Mouse (Mus musculus) hindbrain, embryonic 14.5 days (tissue): ENCODE results near the gene Tmem131l. TPM values are rescaled to one million over a fixed set of nuclear protein-coding genes. Genes with fewer than 3 reads are reported as not detected.

Experiments
- ATAC-seq: fragments of 200-750 bp; cut with Nextera tagmentation; 2 replicates; pipeline ENCODE4 v1.8.0; 2017; ENCODE audit warnings: moderate number of reproducible peaks, mild to moderate bottlenecking, moderate TSS enrichment, moderate library complexity; ENCODE audit not compliant: low FRiP score
- DNase-seq: peaks from one replicate; pipeline ENCODE4 v3.0.0-alpha.2; 2015; ENCODE audit warnings: low spot score
- H3K27ac ChIP-seq: fragments of 300-500 bp; sonication (generic); 2 replicates; pipeline ENCODE4 v1.5.1; 2014; ENCODE audit warnings: mild to moderate bottlenecking, moderate library complexity
- H3K27me3 ChIP-seq: fragments of 300-500 bp; sonication (generic); 2 replicates; pipeline ENCODE4 v1.6.1; 2014; ENCODE audit warnings: mild to moderate bottlenecking, low read length, mixed read lengths; ENCODE audit not compliant: control insufficient read depth, insufficient read depth
- H3K36me3 ChIP-seq: fragments of 300-500 bp; sonication (generic); replicated peaks from 2 replicates; pipeline ENCODE4 v1.6.1; 2014; ENCODE audit not compliant: control insufficient read depth, insufficient read depth
- H3K4me1 ChIP-seq: fragments of 300-500 bp; sonication (generic); replicated peaks from 2 replicates; pipeline ENCODE4 v1.6.1; 2014; ENCODE audit warnings: antibody characterized with exemption, low read length, mixed read lengths; ENCODE audit not compliant: control insufficient read depth, insufficient read depth
- H3K4me2 ChIP-seq: fragments of 300-500 bp; sonication (generic); replicated peaks from 2 replicates; pipeline ENCODE4 v1.6.1; 2014; ENCODE audit warnings: mild to moderate bottlenecking, moderate library complexity
- H3K4me3 ChIP-seq: fragments of 300-500 bp; sonication (generic); replicated peaks from 2 replicates; pipeline ENCODE4 v1.5.1; 2014; ENCODE audit warnings: mild to moderate bottlenecking, low read length
- H3K9ac ChIP-seq: fragments of 300-500 bp; sonication (generic); 2 replicates; pipeline ENCODE4 v1.6.1; 2014
- H3K9me3 ChIP-seq: fragments of 300-500 bp; sonication (generic); 2 replicates; pipeline ENCODE4 v1.6.1; 2016; ENCODE audit warnings: low read length; ENCODE audit not compliant: control insufficient read depth
- WGBS: fragments of 180-500 bp; shearing (Covaris S2); extraction: QIAGEN DNeasy Blood & Tissue Kit; methylation state at CpG from one replicate; pipeline ENCODE4 v1.1.7; 2014; 5-methylcytosine and 5-hydroxymethylcytosine counted together
- polyA plus RNA-seq: library from polyadenylated mRNA; unstranded; fragments of >200 nt; fragmentation: Nextera tagmentation; extraction: Ambion mirVana; gene quantifications from 2 replicates; pipeline ENCODE4 v1.2.1, GENCODE M21; 2014

Tmem131l gene
- polyA plus RNA-seq, 1 experiment from 2014 or later: 57.5 TPM

DNA sequence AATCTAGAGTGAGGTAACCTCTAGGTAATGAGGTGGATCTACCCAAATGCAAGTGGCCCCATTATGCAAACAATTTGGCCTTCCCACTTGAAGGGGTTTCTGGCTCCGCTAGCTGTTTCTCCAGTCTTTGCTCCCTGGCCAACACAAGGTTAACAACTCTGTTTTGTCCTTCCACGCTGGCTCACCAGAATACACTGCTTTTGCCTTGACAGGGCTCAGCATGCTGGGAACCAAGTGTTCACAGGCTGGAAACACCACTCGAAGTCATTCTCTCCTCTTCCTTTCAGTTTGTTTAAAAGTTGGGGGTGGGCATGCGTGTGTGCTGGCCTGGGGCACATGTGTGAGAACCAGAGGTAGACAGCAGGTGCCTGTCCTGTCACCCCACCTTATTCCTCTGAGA is 91.2 kb downstream of the Tmem131l start:
- Histone ChIP-seq H3K36me3 (peaks cover 21% of the 10 kb centered on the region; the same call in 1 of the 2 replicates), H3K27me3 (no peaks in the 10 kb centered on the region), H3K4me3 (no peak overlapping the region), H3K4me1 (no peaks in the 10 kb centered on the region), H3K4me2 (no peak overlapping the region), H3K27ac (no peak overlapping the region), H3K9ac (no peak overlapping the region), H3K9me3 (no peaks in the 10 kb centered on the region)
- DNase-seq (no peak), ATAC-seq (no peak)
- 72% methylated on average over 4 of the region's 4 CpGs for WGBS

DNA sequence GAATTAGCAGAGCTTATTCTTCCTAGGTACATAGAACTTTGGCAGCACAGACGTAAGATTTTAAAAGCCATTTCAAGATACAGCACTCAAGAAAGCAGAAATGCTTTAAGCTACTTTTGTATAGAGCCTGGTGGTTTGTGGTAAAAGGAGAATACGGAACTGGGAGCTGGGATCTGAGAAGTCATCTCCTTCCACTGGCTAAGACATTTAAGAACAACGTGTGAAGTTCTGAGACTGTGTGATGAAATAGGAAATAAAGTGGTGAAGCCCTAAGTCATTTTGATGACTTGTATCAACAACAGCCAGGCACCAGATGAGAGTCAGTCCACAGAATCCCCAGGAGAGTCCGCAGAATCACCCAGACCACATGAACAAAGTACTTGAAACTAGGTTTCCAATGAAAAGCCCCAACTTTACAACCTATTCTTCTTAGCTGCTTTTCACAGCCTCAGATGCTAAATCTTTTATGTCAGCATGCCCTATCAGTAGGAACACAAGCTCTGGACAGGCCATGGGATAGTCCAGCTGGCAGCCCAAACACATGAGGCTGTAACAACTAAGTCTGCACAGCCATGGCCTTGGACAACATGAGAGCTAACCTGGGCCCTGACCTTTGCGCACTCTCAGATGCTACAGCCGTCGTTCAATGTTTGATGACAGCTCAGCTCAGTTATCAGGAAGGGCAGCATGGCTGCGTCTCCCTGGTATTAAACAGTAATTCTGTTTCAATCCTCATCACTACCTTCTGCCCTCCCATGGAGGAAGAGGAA is 92.3 kb downstream of the Tmem131l start:
- ATAC-seq (no peak), DNase-seq (no peak)
- Histone ChIP-seq H3K4me1 (no peaks in the 10 kb centered on the region), H3K4me3 (no peak overlapping the region), H3K27ac (no peak overlapping the region), H3K9me3 (no peaks in the 10 kb centered on the region), H3K9ac (no peak overlapping the region), H3K4me2 (no peak overlapping the region), H3K36me3 (peaks cover 23% of the 10 kb centered on the region), H3K27me3 (no peaks in the 10 kb centered on the region)
- 80% methylated on average over 8 of the region's 8 CpGs for WGBS

GRCm38 (mm10) chr3:83946848-83947247 is 93.1 kb downstream of the Tmem131l start:
- H3K4me3 ChIP-seq: no peak overlapping the region
- no peaks in the 10 kb centered on the region for H3K27me3 ChIP-seq
- ATAC-seq: no peak
- no peak overlapping the region for H3K9ac ChIP-seq
- no peak overlapping the region for H3K27ac ChIP-seq
- peak; percentile 58 for DNase-seq
- no peaks in the 10 kb centered on the region for H3K9me3 ChIP-seq
- peaks cover 28% of the 10 kb centered on the region for H3K36me3 ChIP-seq
- WGBS: 77% methylated on average over 1 of the region's 1 CpGs
- H3K4me2 ChIP-seq: no peak overlapping the region
- H3K4me1 ChIP-seq: no peaks in the 10 kb centered on the region

GRCm38 (mm10) chr3:83943691-83944090 is 96.3 kb downstream of the Tmem131l start:
- no peak for ATAC-seq

DNA sequence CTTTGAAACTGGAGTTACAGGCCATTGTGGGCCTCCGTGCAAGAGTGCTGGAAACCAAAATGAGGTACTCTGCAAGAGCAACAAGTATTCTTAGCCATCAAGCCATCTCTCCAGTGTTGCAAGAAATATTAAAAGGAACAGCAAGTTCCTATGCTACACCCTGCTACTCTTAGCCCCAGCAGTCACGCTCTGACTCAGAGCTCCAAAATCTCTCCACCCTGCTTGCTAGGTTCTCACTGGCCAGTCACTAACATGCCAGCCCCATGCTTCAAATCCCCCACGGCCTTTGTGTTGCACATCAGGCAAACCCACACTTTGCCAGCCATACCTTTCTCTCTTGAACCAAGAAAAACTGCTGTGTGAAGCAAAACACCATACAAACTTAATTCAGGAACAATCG is 96.8 kb downstream of the Tmem131l start:
- ATAC-seq (no peak), DNase-seq (no peak)
- Histone ChIP-seq H3K36me3 (peaks cover 54% of the 10 kb centered on the region), H3K4me2 (no peak overlapping the region), H3K4me3 (no peak overlapping the region), H3K9me3 (no peaks in the 10 kb centered on the region), H3K4me1 (no peaks in the 10 kb centered on the region), H3K9ac (no peak overlapping the region), H3K27me3 (no peaks in the 10 kb centered on the region), H3K27ac (no peak overlapping the region)
- WGBS: 88% methylated on average over 4 of the region's 4 CpGs

More at GRCm38 (mm10) chr3:83943691-83944090, 96.3 kb downstream of the Tmem131l start:
- H3K27me3 ChIP-seq: no peaks in the 10 kb centered on the region
- no peak overlapping the region for H3K27ac ChIP-seq
- H3K4me2 ChIP-seq: no peak overlapping the region
- no peak for DNase-seq
- H3K4me3 ChIP-seq: no peak overlapping the region
- H3K4me1 ChIP-seq: no peaks in the 10 kb centered on the region
- H3K9me3 ChIP-seq: no peaks in the 10 kb centered on the region
- peaks cover 50% of the 10 kb centered on the region for H3K36me3 ChIP-seq
- H3K9ac ChIP-seq: no peak overlapping the region
- WGBS: 89% methylated on average over 2 of the region's 2 CpGs

DNA sequence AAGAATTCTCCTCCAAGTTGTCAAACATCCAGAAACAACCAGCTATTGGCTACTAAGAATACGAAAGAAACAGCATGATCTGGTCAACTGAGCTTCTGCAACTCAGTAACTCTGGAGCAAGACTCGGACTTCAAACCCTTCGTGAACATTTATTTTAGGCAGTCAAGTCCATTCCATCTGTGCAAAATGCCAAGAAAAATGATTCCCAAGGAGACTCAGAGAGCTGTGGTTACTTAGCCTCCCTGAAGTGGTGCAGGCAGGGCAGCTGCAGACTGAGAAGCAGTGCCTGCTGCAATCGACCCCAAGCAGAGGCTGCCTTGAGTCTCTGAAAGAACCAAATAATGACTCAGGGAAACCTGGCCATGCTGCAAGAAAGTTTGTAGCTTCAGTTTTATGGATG is 98.1 kb downstream of the Tmem131l start:
- Histone ChIP-seq H3K9me3 (no peaks in the 10 kb centered on the region), H3K4me3 (no peak overlapping the region), H3K27me3 (no peaks in the 10 kb centered on the region), H3K4me2 (no peak overlapping the region), H3K9ac (no peak overlapping the region), H3K4me1 (no peaks in the 10 kb centered on the region), H3K27ac (no peak overlapping the region), H3K36me3 (peaks cover 64% of the 10 kb centered on the region)
- DNase-seq: no peak
- no peak for ATAC-seq
- WGBS: 87% methylated on average over 4 of the region's 4 CpGs

GRCm38 (mm10) chr3:83938871-83939270 is 101.1 kb downstream of the Tmem131l start:
- Histone ChIP-seq H3K9ac (no peak overlapping the region), H3K4me1 (no peaks in the 10 kb centered on the region), H3K9me3 (no peaks in the 10 kb centered on the region), H3K27me3 (no peaks in the 10 kb centered on the region), H3K27ac (no peak overlapping the region), H3K4me2 (no peak overlapping the region), H3K4me3 (no peak overlapping the region), H3K36me3 (peaks cover 85% of the 10 kb centered on the region)
- 44% methylated on average over 5 of the region's 5 CpGs for WGBS
- DNase-seq (no peak), ATAC-seq (no peak)

DNA sequence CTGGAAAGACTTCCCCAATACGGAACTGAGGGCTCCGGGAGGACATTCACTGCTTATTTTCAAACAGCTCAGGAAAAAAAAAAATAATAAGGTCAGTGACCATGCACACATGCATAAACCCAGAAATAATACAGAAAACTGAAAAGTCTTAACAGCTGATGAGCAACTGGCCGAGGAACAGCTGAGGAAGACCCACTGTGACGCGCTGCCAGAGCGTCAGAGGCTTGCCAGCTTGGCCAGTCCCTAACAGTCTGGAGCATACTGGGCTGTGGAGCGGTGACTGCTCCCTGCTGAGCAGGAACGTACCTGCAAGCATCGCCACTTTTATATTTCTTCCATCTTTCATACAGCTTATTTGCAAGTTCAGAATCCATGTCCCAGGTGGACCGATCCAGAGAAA is 105.5 kb downstream of the Tmem131l start:
- Histone ChIP-seq H3K4me1 (no peaks in the 10 kb centered on the region), H3K4me2 (no peak overlapping the region), H3K9ac (no peak overlapping the region), H3K27me3 (no peaks in the 10 kb centered on the region), H3K36me3 (peaks cover 91% of the 10 kb centered on the region), H3K4me3 (no peak overlapping the region), H3K27ac (no peak overlapping the region), H3K9me3 (no peaks in the 10 kb centered on the region)
- DNase-seq (no peak), ATAC-seq (no peak)
- 87% methylated on average over 10 of the region's 10 CpGs for WGBS

DNA sequence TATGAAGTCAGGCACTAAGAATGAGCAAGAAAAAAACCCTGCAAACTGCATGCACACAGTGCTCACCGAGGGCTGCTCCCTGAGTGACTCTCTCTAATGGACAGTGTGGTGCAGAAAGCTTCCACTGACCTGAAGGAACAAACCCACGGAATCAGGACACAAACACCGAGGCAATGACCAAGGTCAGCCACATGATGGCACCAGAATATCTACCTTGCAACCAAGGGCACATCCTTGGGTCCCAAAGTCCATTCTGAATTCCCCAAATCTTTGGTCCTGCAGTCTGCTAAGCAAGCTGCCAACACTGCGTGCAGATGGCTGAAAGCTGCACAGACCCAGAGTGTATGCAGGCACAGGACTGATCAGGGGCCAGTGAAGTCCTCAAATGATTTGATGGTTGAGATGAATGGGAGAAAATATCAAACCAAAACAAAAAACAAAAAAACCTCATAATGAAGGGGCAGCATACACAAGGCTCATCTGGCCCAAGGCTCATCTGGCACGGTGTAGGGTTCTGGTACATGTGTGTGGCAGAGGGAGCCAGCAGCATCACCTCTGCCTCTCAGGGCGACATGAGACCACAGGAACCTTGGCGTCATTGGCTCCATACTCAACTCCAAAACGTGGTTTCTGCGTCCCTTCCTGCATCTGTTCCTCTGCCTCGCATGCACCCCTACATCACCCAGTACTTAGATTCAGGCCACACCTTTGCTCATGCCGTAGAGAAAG is 124.0 kb downstream of the Tmem131l start:
- WGBS: 77% methylated on average over 11 of the region's 11 CpGs
- Histone ChIP-seq H3K4me2 (no peak overlapping the region), H3K27me3 (no peaks in the 10 kb centered on the region), H3K27ac (no peak overlapping the region), H3K36me3 (peaks cover 92% of the 10 kb centered on the region), H3K9ac (no peak overlapping the region), H3K4me1 (no peaks in the 10 kb centered on the region), H3K4me3 (no peak overlapping the region), H3K9me3 (no peaks in the 10 kb centered on the region)
- ATAC-seq (peak; percentile 42; the same call in 1 of the 2 replicates), DNase-seq (peak; percentile 67)
